Comparison of ENCODE assay signal across 9 mouse cellular contexts in the genomic region with DNA sequence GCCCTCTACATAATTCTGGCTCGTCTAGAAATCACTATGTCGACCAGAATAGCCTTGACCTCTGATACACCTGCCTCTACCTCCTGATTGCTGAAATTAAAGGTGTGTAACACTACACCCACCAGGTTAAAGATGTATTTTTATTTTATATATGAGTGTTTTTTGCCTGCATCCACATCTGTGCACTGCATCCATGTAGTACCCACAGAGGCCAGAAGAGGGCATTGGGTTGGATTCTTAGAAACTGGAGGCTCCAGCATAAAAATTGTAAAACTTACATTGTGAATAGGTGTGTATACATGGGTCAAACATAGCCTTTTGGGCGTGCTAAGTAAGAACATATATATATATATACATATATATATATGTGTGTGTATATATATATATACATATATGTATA. TPM values are rescaled to one million over a fixed set of nuclear protein-coding genes. Genes with fewer than 3 reads are reported as not detected.
DNase-seq lines count a peak whose midpoint lies in the region; ATAC-seq and TF ChIP-seq lines count a peak whose summit lies in the region.
"Had no signal": no experiment of that assay in that cellular context is flagged by ENCODE, and none has a peak within 500 bp of the region (broad histone marks: within the 10 kb centered on the region; RNA-seq: fewer than 3 reads in every experiment).

No protein-coding gene starts in this region.

- no peak for ATAC-seq in lung, postnatal 0 days
- ATAC-seq in Patski, result no peak

- H3K9me3 ChIP-seq in lung, postnatal 0 days (ENCODE audit: low read length), result no peaks in the 10 kb centered on the region

- POLR2A ChIA-PET in Patski (lab: Charles Lee), result no interaction called here

- CTCF ChIA-PET in Patski (lab: Charles Lee), result no interaction called here

- H3K36me3 ChIP-seq in lung, postnatal 0 days (ENCODE audit: insufficient read depth, low read length), result no peaks in the 10 kb centered on the region

- in situ Hi-C loops in Patski (cut with MboI; ENCODE audit: low pct_unique_long_range_greater_than_20kb), result loop anchor here (5.0 kb wide), 1 partner anchor 116 kb away; no protein-coding TSS in a partner anchor

- TF ChIP-seq CTCF in lung, postnatal 0 days (IDR thresholded peaks at IDR 0.05), result peak; percentile 64
- TF ChIP-seq CTCF in Patski (IDR thresholded peaks at IDR 0.05), result peak; percentile 51

- H3K4me1 ChIP-seq in lung, postnatal 0 days (ENCODE audit: insufficient read depth, low read depth, low read length), result no peaks in the 10 kb centered on the region

- no peak overlapping the region for H3K4me2 ChIP-seq in lung, postnatal 0 days (replicated peaks; ENCODE audit: low read depth, low read length)

- WGBS in lung, postnatal 0 days, result 46% methylated on average over 3 of the region's 3 CpGs

- no peak overlapping the region for H3K27ac ChIP-seq in lung, postnatal 0 days (ENCODE audit: low read length)

- H3K4me3 ChIP-seq in lung, postnatal 0 days (ENCODE audit: low read depth, low read length), result no peak overlapping the region

- peak; percentile 56 for DNase-seq in heart, postnatal 4 days
- DNase-seq in heart, postnatal 36 days, result no peak
- peak; percentile 38 for DNase-seq in lung, postnatal 0 days (ENCODE audit: low spot score)
- DNase-seq in lung, postnatal 25 days (ENCODE audit: low spot score), result no peak
- no peak for DNase-seq in Patski (ENCODE audit: low read depth, low spot score)
- peak; percentile 62 for DNase-seq in lung, postnatal 14 days
- DNase-seq in spleen, adult 18-20 months, result no peak
- DNase-seq: gastrocnemius, postnatal 10 days had no signal

- TF ChIP-seq EP300 in lung, postnatal 0 days (IDR thresholded peaks at IDR 0.05), result no peak

- H3K9ac ChIP-seq in lung, postnatal 0 days (replicated peaks; ENCODE audit: low read depth), result no peak overlapping the region

- intact Hi-C loops in heart, postnatal 36 days (cut with DNase I), result loop anchor here (5.0 kb wide), 1 partner anchor 734 kb away; no protein-coding TSS in a partner anchor

- H3K27me3 ChIP-seq in lung, postnatal 0 days (replicated peaks; ENCODE audit: insufficient read depth, low read length), result no peaks in the 10 kb centered on the region
- H3K27me3 ChIP-seq in Patski, result peaks cover 19% of the 10 kb centered on the region

RNA-seq across cellular contexts. Expression of gene Plxnb1, which starts 33.0 kb away (rescaled TPM):
- 10 to 100 TPM; 31.0 to 31.5 TPM for total RNA-seq in heart, postnatal 4 days (2021)
- 10 to 100 TPM; 16.4 to 19.1 TPM for total RNA-seq in heart, postnatal 36 days (2021)
- polyA plus RNA-seq in lung, postnatal 0 days (2015; fragmentation: Nextera tagmentation; extraction: Ambion mirVana), result 8.8 and 10.0 TPM in 2 replicates
- polyA plus RNA-seq in Patski (2021), result 0.40 TPM

RNA-seq across cellular contexts. Expression of gene Fbxw21, which starts 33.6 kb away (rescaled TPM):
- not detected for total RNA-seq in heart, postnatal 4 days (2021)
- total RNA-seq in heart, postnatal 36 days (2021), result not detected
- not detected in 2 replicates for polyA plus RNA-seq in lung, postnatal 0 days (2015; fragmentation: Nextera tagmentation; extraction: Ambion mirVana)
- polyA plus RNA-seq in Patski (2021), result not detected
- total RNA-seq: gastrocnemius, postnatal 10 days had no signal
- polyA plus RNA-seq: stomach, embryonic 14.5 days had no signal

RNA-seq across cellular contexts. Expression of gene Tma7, which starts 45.8 kb away (rescaled TPM):
- total RNA-seq in heart, postnatal 4 days (2021), result 100 to 1,000 TPM; 294 to 307 TPM
- total RNA-seq in heart, postnatal 36 days (2021), result 100 to 1,000 TPM; 241 to 249 TPM
- polyA plus RNA-seq in lung, postnatal 0 days (2015; fragmentation: Nextera tagmentation; extraction: Ambion mirVana), result 375 and 393 TPM in 2 replicates
- 188 TPM for polyA plus RNA-seq in Patski (2021)

RNA-seq across cellular contexts. Expression of gene Ccdc51, which starts 45.9 kb away (rescaled TPM):
- total RNA-seq in heart, postnatal 4 days (2021), result 10 to 100 TPM; 11.5 to 12.2 TPM
- total RNA-seq in heart, postnatal 36 days (2021), result 10 to 100 TPM; 11.7 to 12.2 TPM
- 6.8 and 7.2 TPM in 2 replicates for polyA plus RNA-seq in lung, postnatal 0 days (2015; fragmentation: Nextera tagmentation; extraction: Ambion mirVana)
- 8.4 TPM for polyA plus RNA-seq in Patski (2021)

RNA-seq across cellular contexts. Expression of gene Atrip, which starts 54.3 kb away (rescaled TPM):
- 10 to 100 TPM; 10.4 to 11.1 TPM for total RNA-seq in heart, postnatal 4 days (2021)
- total RNA-seq in heart, postnatal 36 days (2021), result 1 to 10 TPM; 8.0 to 8.2 TPM
- 11.4 and 12.6 TPM in 2 replicates for polyA plus RNA-seq in lung, postnatal 0 days (2015; fragmentation: Nextera tagmentation; extraction: Ambion mirVana)
- 10.3 TPM for polyA plus RNA-seq in Patski (2021)

Comparison
In these comparisons a context has a peak if more than half of its experiments do, and no peak if none do; other contexts are left out.
1. DNase-seq: peak in heart, postnatal 4 days (single experiment), lung, postnatal 0 days (single experiment) and lung, postnatal 14 days (single experiment); none in heart, postnatal 36 days (0 of 2), lung, postnatal 25 days (single experiment), Patski (single experiment) and spleen, adult 18-20 months (0 of 2).